Mouse (Mus musculus) liver, embryonic 11.5 days (tissue): ENCODE results near the gene Abcg4. TPM values are rescaled to one million over a fixed set of nuclear protein-coding genes. Genes with fewer than 3 reads are reported as not detected.
A peak's percentile ranks its signal among the peaks of the same experiment; 100 is the strongest.
"Not testable (repeated sequence)": the region's sequence is repeated elsewhere in the genome, so short reads cannot be mapped to it uniquely, and the experiment has no call there.

Experiments
- ATAC-seq: fragments of 200-750 bp; cut with Nextera tagmentation; replicated peaks from 2 replicates; pipeline ENCODE4 v1.8.0; 2017; ENCODE audit warnings: moderate number of reproducible peaks, mild to moderate bottlenecking, moderate TSS enrichment, moderate library complexity; ENCODE audit not compliant: low FRiP score
- DNase-seq: peaks from one replicate; pipeline ENCODE4 v3.0.0-alpha.2; 2017; ENCODE audit warnings: low spot score
- H3K27ac ChIP-seq: fragments of 300-500 bp; sonication (generic); 2 replicates; pipeline ENCODE4 v1.5.1; 2014; ENCODE audit warnings: mild to moderate bottlenecking, low read depth, low read length, control low read depth
- H3K27me3 ChIP-seq: fragments of 300-500 bp; sonication (generic); replicated peaks from 2 replicates; pipeline ENCODE4 v1.6.1; 2014; ENCODE audit warnings: low read length, mixed read lengths; ENCODE audit not compliant: control insufficient read depth, insufficient read depth
- H3K36me3 ChIP-seq: fragments of 300-500 bp; sonication (generic); 2 replicates; pipeline ENCODE4 v1.6.1; 2014; ENCODE audit warnings: mild to moderate bottlenecking, low read length, moderate library complexity, mixed read lengths; ENCODE audit not compliant: control insufficient read depth, insufficient read depth
- H3K4me1 ChIP-seq: fragments of 300-500 bp; sonication (generic); replicated peaks from 2 replicates; pipeline ENCODE4 v1.6.1; 2014; ENCODE audit warnings: low read length, mixed read lengths; ENCODE audit not compliant: control insufficient read depth, insufficient read depth
- H3K4me2 ChIP-seq: fragments of 300-500 bp; sonication (generic); 2 replicates; pipeline ENCODE4 v1.6.1; 2014; ENCODE audit warnings: mild to moderate bottlenecking, control low read depth, moderate library complexity
- H3K4me3 ChIP-seq: fragments of 300-500 bp; sonication (generic); 2 replicates; pipeline ENCODE4 v1.5.1; 2014; ENCODE audit warnings: low read depth, low read length, control low read depth
- H3K9ac ChIP-seq: fragments of 300-500 bp; sonication (generic); 2 replicates; pipeline ENCODE4 v1.6.1; 2014; ENCODE audit warnings: low read depth, low read length, control low read depth
- H3K9me3 ChIP-seq: fragments of 300-500 bp; sonication (generic); 2 replicates; pipeline ENCODE4 v1.6.1; 2016; ENCODE audit warnings: low read length, inconsistent platforms, mixed read lengths; ENCODE audit not compliant: control insufficient read depth
- WGBS: fragments of 180-500 bp; shearing (Covaris S2); extraction: QIAGEN DNeasy Blood & Tissue Kit; methylation state at CpG from one replicate; pipeline ENCODE4 v1.1.7; 2014; 5-methylcytosine and 5-hydroxymethylcytosine counted together
- polyA plus RNA-seq: library from polyadenylated mRNA; unstranded; fragments of >200 nt; fragmentation: Nextera tagmentation; extraction: Ambion mirVana; gene quantifications from 2 replicates; pipeline ENCODE4 v1.2.1, GENCODE M21; 2014

Gene Abcg4
- polyA plus RNA-seq, 1 experiment from 2014 or later, result 13.8 TPM

DNA sequence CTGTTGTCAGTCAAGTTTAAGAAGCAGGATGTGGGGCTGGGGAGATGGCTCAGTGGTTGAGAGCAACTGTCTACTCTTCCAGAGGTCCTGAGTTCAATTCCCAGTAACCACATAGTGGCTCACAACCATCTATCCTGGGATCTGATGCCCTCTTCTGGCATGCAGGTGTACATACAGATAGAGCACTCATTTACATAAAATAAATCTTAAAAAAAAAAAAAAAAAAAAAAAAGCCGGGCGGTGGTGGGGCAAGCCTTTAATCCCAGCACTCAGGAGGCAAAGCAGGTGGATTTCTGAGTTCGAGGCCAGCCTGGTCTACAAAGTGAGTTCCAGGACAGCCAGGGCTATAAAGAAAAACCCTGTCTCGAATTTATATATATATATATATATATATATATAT is 35.2 kb upstream of the Abcg4 start:
- H3K27me3 ChIP-seq, DNase-seq, H3K4me2 ChIP-seq, H3K4me3 ChIP-seq, H3K36me3 ChIP-seq, H3K27ac ChIP-seq, H3K9ac ChIP-seq, ATAC-seq, H3K9me3 ChIP-seq: not testable (repeated sequence)
- peaks cover 23% of the 10 kb centered on the region for H3K4me1 ChIP-seq
- WGBS, result 76% methylated on average over 4 of the region's 4 CpGs

- peak overlapping the region; percentile 90 for H3K4me3 ChIP-seq
- no peak for DNase-seq
- H3K9me3 ChIP-seq, result no peaks in the 10 kb centered on the region
- WGBS, result 27% methylated on average over 6 of the region's 6 CpGs
- H3K27me3 ChIP-seq, result no peaks in the 10 kb centered on the region
- peak overlapping the region; percentile 57; the same call in 1 of the 2 replicates for H3K27ac ChIP-seq
- H3K4me2 ChIP-seq, result peak overlapping the region; percentile 97
- ATAC-seq, result no peak
- peaks cover 26% of the 10 kb centered on the region for H3K4me1 ChIP-seq
- H3K36me3 ChIP-seq, result peaks cover 3% of the 10 kb centered on the region; the same call in 1 of the 2 replicates
- H3K9ac ChIP-seq, result peak overlapping the region; percentile 63
These were observed 32.4 kb upstream of the Abcg4 start for GRCm38 (mm10) chr9:44320799-44321133.

- peaks cover 7% of the 10 kb centered on the region for H3K36me3 ChIP-seq
- ATAC-seq (peak; percentile 98), DNase-seq (peak; percentile 87)
- peak within 1 kb of the TSS; percentile 57 for H3K27ac ChIP-seq
- H3K4me2 ChIP-seq, result peak within 1 kb of the TSS; percentile 97
- H3K9me3 ChIP-seq, result no peaks in the 10 kb centered on the region
- peak within 1 kb of the TSS; percentile 90 for H3K4me3 ChIP-seq
- H3K9ac ChIP-seq, result peak within 1 kb of the TSS; percentile 76
- under 1% methylated on average over 67 of the region's 67 CpGs for WGBS
- H3K27me3 ChIP-seq, result no peaks in the 10 kb centered on the region
- H3K4me1 ChIP-seq, result peaks cover 25% of the 10 kb centered on the region
These were observed 31.7 kb upstream of the Abcg4 start, which contains the start of gene C2cd2l for GRCm38 (mm10) chr9:44319887-44320798. Gene C2cd2l (minus strand): TSS chr9:44320285.

DNA sequence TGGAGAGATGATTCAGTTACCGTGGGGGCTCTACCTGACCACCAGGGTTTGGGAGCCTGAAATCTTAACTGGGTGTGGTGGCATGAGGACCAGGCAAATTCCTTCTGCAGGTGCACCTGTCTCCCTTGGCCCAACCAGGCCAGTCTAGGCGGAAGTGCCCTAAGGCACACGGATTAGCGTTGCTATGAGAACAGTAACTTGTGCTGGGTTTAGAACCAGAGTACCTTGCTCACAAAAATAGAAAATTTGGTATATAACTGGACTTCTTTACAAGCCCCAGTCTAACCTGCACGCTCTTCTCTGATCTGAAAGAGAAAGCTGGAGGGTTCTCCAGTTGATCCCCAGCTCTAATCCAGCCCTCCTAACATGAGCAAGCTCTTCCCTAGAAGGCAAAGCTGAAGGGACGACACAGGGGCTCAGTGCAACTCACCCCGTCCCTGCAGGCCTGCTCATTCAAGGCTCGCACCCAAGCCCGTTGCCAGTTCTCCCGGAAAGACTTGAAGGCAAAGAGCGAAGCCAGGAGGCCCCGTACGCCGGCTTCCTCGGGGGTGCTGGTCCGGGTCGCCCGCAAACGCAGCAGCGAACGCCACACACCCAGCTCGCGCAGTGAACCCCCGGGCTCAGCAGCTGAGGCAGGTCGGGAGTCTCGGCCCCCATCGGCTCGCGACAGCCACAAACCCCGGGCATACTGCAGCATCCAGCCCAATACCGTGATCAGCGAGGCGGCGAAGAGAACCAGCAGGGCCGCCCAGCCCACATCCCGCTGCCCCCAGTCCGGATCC is 30.9 kb upstream of the Abcg4 start:
- Histone ChIP-seq H3K4me2 (peak overlapping the region; percentile 97), H3K4me3 (peak overlapping the region; percentile 90), H3K36me3 (peaks cover 11% of the 10 kb centered on the region), H3K9ac (peak overlapping the region; percentile 76), H3K27me3 (no peaks in the 10 kb centered on the region), H3K4me1 (peaks cover 25% of the 10 kb centered on the region), H3K27ac (peak overlapping the region; percentile 21), H3K9me3 (no peaks in the 10 kb centered on the region)
- ATAC-seq, result 0 out of 2 replicates have a peak, but pooled peaks have one; percentile 3
- WGBS, result 3% methylated on average over 37 of the region's 37 CpGs
- peak; percentile 65 for DNase-seq

DNA sequence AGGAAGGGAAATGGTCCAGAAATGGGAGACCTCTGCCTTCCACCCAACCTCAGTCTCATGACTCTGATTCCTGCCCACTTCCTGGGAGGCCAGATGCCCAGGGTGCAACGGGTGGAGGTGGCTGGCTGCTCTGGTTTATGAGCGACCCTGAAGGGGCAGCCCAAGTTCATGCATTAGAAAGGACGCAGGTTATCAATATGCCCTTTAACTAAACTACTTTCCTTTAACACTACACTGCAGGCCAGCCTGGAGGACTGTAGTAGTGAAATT is 30.3 kb upstream of the Abcg4 start:
- H3K4me1 ChIP-seq, result peaks cover 25% of the 10 kb centered on the region
- H3K27me3 ChIP-seq, result no peaks in the 10 kb centered on the region
- H3K27ac ChIP-seq, result no peak overlapping the region
- 37% methylated on average over 3 of the region's 3 CpGs for WGBS
- H3K9ac ChIP-seq, result peak overlapping the region; percentile 76; the same call in 1 of the 2 replicates
- H3K9me3 ChIP-seq, result no peaks in the 10 kb centered on the region
- ATAC-seq, result no peak
- H3K4me3 ChIP-seq, result peak overlapping the region; percentile 90
- H3K4me2 ChIP-seq, result peak overlapping the region; percentile 97
- no peak for DNase-seq
- H3K36me3 ChIP-seq, result peaks cover 11% of the 10 kb centered on the region

DNA sequence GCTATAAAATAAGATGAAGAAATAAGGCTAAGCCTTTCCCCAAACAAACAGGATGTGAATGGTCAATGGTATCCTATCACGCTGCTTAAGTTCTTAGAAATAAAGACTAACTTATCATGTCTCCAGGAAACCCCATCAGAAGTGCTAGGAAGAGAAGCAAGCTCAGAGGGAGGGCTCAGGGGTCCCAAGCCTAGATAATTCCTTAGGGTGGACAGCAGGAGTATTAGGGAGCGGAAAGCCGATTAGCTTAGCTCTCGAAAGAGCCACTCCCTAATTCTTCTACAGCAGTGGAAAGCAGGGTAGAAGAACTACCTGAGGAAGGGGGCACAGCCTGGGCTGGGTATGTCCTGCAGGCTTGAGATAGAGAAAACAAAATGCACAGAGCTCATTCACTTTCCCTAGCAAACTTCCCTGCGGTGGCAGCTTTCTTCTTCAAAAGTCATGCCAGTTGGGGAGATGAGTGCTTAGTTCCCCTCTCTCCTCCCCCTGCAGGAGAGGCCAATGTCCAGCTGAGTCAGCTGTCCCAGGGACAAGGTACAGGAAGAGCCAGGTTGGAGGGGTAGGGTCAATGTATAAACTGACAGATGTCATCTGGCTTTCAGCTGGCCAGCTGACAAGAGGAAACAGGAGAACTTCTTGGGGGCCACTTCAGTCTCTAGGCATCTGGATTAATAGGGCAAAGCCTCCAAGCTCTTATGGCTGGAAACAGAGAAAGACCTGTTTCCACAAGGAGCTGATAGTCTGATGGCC is 29.8 kb upstream of the Abcg4 start:
- H3K9me3 ChIP-seq, result no peaks in the 10 kb centered on the region
- WGBS, result 56% methylated on average over 5 of the region's 5 CpGs
- H3K4me2 ChIP-seq, result peak overlapping the region; percentile 97
- peaks cover 13% of the 10 kb centered on the region for H3K36me3 ChIP-seq
- H3K4me3 ChIP-seq, result peak overlapping the region; percentile 90
- H3K4me1 ChIP-seq, result peaks cover 25% of the 10 kb centered on the region
- no peak for DNase-seq
- peak overlapping the region; percentile 76; the same call in 1 of the 2 replicates for H3K9ac ChIP-seq
- H3K27ac ChIP-seq, result no peak overlapping the region
- H3K27me3 ChIP-seq, result no peaks in the 10 kb centered on the region
- no peak for ATAC-seq

DNA sequence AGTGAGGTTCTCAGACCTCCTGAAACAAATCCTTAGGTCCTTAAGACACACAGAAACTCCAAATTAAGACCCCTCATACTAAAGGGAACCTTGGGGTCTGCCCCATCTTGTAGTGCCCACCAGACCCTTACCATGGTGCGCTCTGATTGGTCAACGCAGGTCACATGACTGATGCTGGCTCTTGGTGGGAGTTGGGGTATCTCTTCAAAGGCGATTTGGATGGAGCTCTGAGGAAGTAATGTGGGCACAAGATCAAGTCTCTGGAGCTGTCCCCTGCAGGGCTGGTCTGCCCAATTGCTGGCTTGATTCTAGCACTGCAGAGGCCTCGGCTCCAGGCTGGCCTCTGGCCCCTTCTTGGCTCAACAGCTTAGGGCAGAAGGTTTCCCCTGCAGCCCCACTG is 29.0 kb upstream of the Abcg4 start:
- Histone ChIP-seq H3K27ac (no peak overlapping the region), H3K4me2 (peak overlapping the region; percentile 97; the same call in 1 of the 2 replicates), H3K4me1 (peaks cover 25% of the 10 kb centered on the region), H3K9me3 (no peaks in the 10 kb centered on the region), H3K4me3 (no peak overlapping the region), H3K9ac (no peak overlapping the region), H3K27me3 (no peaks in the 10 kb centered on the region), H3K36me3 (peaks cover 14% of the 10 kb centered on the region)
- DNase-seq, result no peak
- ATAC-seq, result no peak
- WGBS, result 78% methylated on average over 4 of the region's 4 CpGs

DNA sequence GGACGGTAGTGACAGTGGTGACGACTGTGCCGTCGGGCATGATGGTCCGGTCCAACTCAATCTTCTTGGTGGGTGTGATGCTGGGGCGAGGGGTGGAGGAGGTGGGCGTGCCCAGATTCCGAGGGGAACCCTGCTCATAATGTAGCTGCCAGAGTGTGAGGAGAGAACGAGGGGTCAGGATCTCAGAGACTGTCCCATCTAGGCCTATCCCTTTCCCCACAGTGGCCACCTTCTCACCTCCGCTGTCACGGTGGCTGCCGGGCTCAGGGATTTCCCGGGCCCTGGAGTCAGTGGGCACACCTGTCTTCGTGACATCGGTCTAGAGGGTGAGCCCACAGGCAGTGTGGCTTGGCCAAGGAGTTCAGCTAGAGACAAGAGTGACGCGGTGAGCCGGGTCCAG is 26.5 kb upstream of the Abcg4 start:
- no peak for DNase-seq
- Histone ChIP-seq H3K9me3 (no peaks in the 10 kb centered on the region), H3K4me2 (no peak overlapping the region), H3K36me3 (peaks cover 16% of the 10 kb centered on the region), H3K4me3 (no peak overlapping the region), H3K9ac (no peak overlapping the region), H3K27ac (no peak overlapping the region), H3K27me3 (no peaks in the 10 kb centered on the region), H3K4me1 (peaks cover 27% of the 10 kb centered on the region)
- no peak for ATAC-seq
- 92% methylated on average over 18 of the region's 18 CpGs for WGBS
